Mouse (Mus musculus): ENCODE measurements around the gene Ugt1a8. TPM values are rescaled to one million over a fixed set of nuclear protein-coding genes. Genes with fewer than 3 reads are reported as not detected.
"Not testable (repeated sequence)": the region's sequence is repeated elsewhere in the genome, so short reads cannot be mapped to it uniquely, and the experiment has no call there.

The Ugt1a8 gene
- polyA plus RNA-seq (2015; fragmentation: Nextera tagmentation; extraction: Ambion mirVana) = not detected in 2 replicates

- Histone ChIP-seq H3K36me3 (replicated peaks) (no peaks in the 10 kb centered on the region), H3K9ac (no peak within 1 kb of the TSS), H3K4me1 (replicated peaks) (no peaks in the 10 kb centered on the region), H3K27me3 (no peaks in the 10 kb centered on the region), H3K4me2 (no peak within 1 kb of the TSS), H3K4me3 (replicated peaks) (no peak within 1 kb of the TSS), H3K27ac (replicated peaks) (no peak within 1 kb of the TSS), H3K9me3 (replicated peaks) (no peaks in the 10 kb centered on the region)
- no peak for ATAC-seq (ENCODE audit: insufficient read depth)
- WGBS (ENCODE audit: insufficient replicate concordance) = 48% methylated on average over 3 of the region's 3 CpGs
Observed at GRCm38 (mm10) chr1:88087513-88087912, at the start of gene Ugt1a8. TSS of gene Ugt1a8 (plus strand) at chr1:88087813.

- H3K9ac ChIP-seq; H3K4me3 ChIP-seq (replicated peaks); H3K27me3 ChIP-seq; H3K9me3 ChIP-seq (replicated peaks); H3K4me2 ChIP-seq; H3K27ac ChIP-seq (replicated peaks); H3K4me1 ChIP-seq (replicated peaks); H3K36me3 ChIP-seq (replicated peaks); ATAC-seq (ENCODE audit: insufficient read depth): not testable (repeated sequence)
- WGBS (ENCODE audit: insufficient replicate concordance) = 35% methylated on average over 1 of the region's 2 CpGs
Observed at GRCm38 (mm10) chr1:88043044-88043443, 44.6 kb upstream of the Ugt1a8 start.

GRCm38 (mm10) chr1:88044832-88045437, 42.7 kb upstream of the Ugt1a8 start:
- not testable (repeated sequence) for H3K4me3 ChIP-seq (replicated peaks); H3K36me3 ChIP-seq (replicated peaks); H3K27ac ChIP-seq (replicated peaks); H3K4me1 ChIP-seq (replicated peaks); H3K9ac ChIP-seq; H3K27me3 ChIP-seq; H3K9me3 ChIP-seq (replicated peaks); H3K4me2 ChIP-seq
- WGBS (ENCODE audit: insufficient replicate concordance) = 50% methylated on average over 4 of the region's 5 CpGs
- ATAC-seq (ENCODE audit: insufficient read depth) = peak; percentile 68

GRCm38 (mm10) chr1:88047408-88047807, 40.2 kb upstream of the Ugt1a8 start:
- WGBS (ENCODE audit: insufficient replicate concordance) = 63% methylated on average over 2 of the region's 2 CpGs
- H3K4me2 ChIP-seq; H3K36me3 ChIP-seq (replicated peaks); H3K9me3 ChIP-seq (replicated peaks); ATAC-seq (ENCODE audit: insufficient read depth); H3K4me3 ChIP-seq (replicated peaks); H3K27ac ChIP-seq (replicated peaks); H3K4me1 ChIP-seq (replicated peaks); H3K9ac ChIP-seq; H3K27me3 ChIP-seq: not testable (repeated sequence)

GRCm38 (mm10) chr1:88055088-88055487, 32.5 kb upstream of the Ugt1a8 start, which contains the start of gene Ugt1a10:
TSS of gene Ugt1a10 (plus strand) at chr1:88055388.
- WGBS (ENCODE audit: insufficient replicate concordance) = 60% methylated on average over 1 of the region's 1 CpGs
- H3K9me3 ChIP-seq (replicated peaks) = no peaks in the 10 kb centered on the region
- H3K4me2 ChIP-seq = no peak within 1 kb of the TSS
- H3K36me3 ChIP-seq (replicated peaks) = no peaks in the 10 kb centered on the region
- no peak for ATAC-seq (ENCODE audit: insufficient read depth)
- no peak within 1 kb of the TSS for H3K9ac ChIP-seq
- no peaks in the 10 kb centered on the region for H3K27me3 ChIP-seq
- no peak within 1 kb of the TSS for H3K27ac ChIP-seq (replicated peaks)
- H3K4me3 ChIP-seq (replicated peaks) = no peak within 1 kb of the TSS
- H3K4me1 ChIP-seq (replicated peaks) = no peaks in the 10 kb centered on the region

- 36% methylated on average over 1 of the region's 2 CpGs for WGBS (ENCODE audit: insufficient replicate concordance)
- not testable (repeated sequence) for H3K27me3 ChIP-seq; ATAC-seq (ENCODE audit: insufficient read depth); H3K4me2 ChIP-seq; H3K4me3 ChIP-seq (replicated peaks); H3K27ac ChIP-seq (replicated peaks); H3K36me3 ChIP-seq (replicated peaks); H3K4me1 ChIP-seq (replicated peaks); H3K9ac ChIP-seq; H3K9me3 ChIP-seq (replicated peaks)
Observed at GRCm38 (mm10) chr1:88066472-88067102, 21.0 kb upstream of the Ugt1a8 start.

- Histone ChIP-seq H3K9me3 (replicated peaks) (no peaks in the 10 kb centered on the region), H3K36me3 (replicated peaks) (no peaks in the 10 kb centered on the region), H3K4me3 (replicated peaks) (no peak within 1 kb of the TSS), H3K27ac (replicated peaks) (no peak within 1 kb of the TSS), H3K27me3 (no peaks in the 10 kb centered on the region), H3K9ac (no peak within 1 kb of the TSS), H3K4me1 (replicated peaks) (no peaks in the 10 kb centered on the region), H3K4me2 (no peak within 1 kb of the TSS)
- WGBS (ENCODE audit: insufficient replicate concordance) = 51% methylated on average over 2 of the region's 2 CpGs
- ATAC-seq (ENCODE audit: insufficient read depth) = no peak
Observed at GRCm38 (mm10) chr1:88070495-88070894, 17.1 kb upstream of the Ugt1a8 start, which contains the start of gene Ugt1a9. TSS of gene Ugt1a9 (plus strand) at chr1:88070800.

GRCm38 (mm10) chr1:88070902-88071301, 16.7 kb upstream of the Ugt1a8 start:
- Histone ChIP-seq H3K36me3 (replicated peaks) (no peaks in the 10 kb centered on the region), H3K4me2 (no peak overlapping the region), H3K9ac (no peak overlapping the region), H3K27ac (replicated peaks) (no peak overlapping the region), H3K27me3 (no peaks in the 10 kb centered on the region), H3K9me3 (replicated peaks) (no peaks in the 10 kb centered on the region), H3K4me1 (replicated peaks) (no peaks in the 10 kb centered on the region), H3K4me3 (replicated peaks) (no peak overlapping the region)
- no peak for ATAC-seq (ENCODE audit: insufficient read depth)
- 62% methylated on average over 4 of the region's 4 CpGs for WGBS (ENCODE audit: insufficient replicate concordance)

GRCm38 (mm10) chr1:88074471-88074870, 13.1 kb upstream of the Ugt1a8 start:
- ATAC-seq (ENCODE audit: insufficient read depth) = no peak
- WGBS (ENCODE audit: insufficient replicate concordance) = 69% methylated on average over 2 of the region's 2 CpGs
- no peaks in the 10 kb centered on the region for H3K4me1 ChIP-seq (replicated peaks)
- H3K27ac ChIP-seq (replicated peaks) = no peak overlapping the region
- H3K36me3 ChIP-seq (replicated peaks) = no peaks in the 10 kb centered on the region
- no peaks in the 10 kb centered on the region for H3K27me3 ChIP-seq
- H3K9me3 ChIP-seq (replicated peaks) = no peaks in the 10 kb centered on the region
- no peak overlapping the region for H3K4me2 ChIP-seq
- no peak overlapping the region for H3K4me3 ChIP-seq (replicated peaks)
- no peak overlapping the region for H3K9ac ChIP-seq

GRCm38 (mm10) chr1:88077128-88077527, 10.5 kb upstream of the Ugt1a8 start:
- Histone ChIP-seq H3K9ac (no peak overlapping the region), H3K27ac (replicated peaks) (no peak overlapping the region), H3K27me3 (no peaks in the 10 kb centered on the region), H3K4me2 (no peak overlapping the region), H3K36me3 (replicated peaks) (no peaks in the 10 kb centered on the region), H3K4me1 (replicated peaks) (no peaks in the 10 kb centered on the region), H3K9me3 (replicated peaks) (no peaks in the 10 kb centered on the region), H3K4me3 (replicated peaks) (no peak overlapping the region)
- no peak for ATAC-seq (ENCODE audit: insufficient read depth)
- 35% methylated on average over 1 of the region's 1 CpGs for WGBS (ENCODE audit: insufficient replicate concordance)

- Histone ChIP-seq H3K9me3 (replicated peaks) (no peaks in the 10 kb centered on the region), H3K27ac (replicated peaks) (no peak overlapping the region), H3K4me1 (replicated peaks) (no peaks in the 10 kb centered on the region), H3K36me3 (replicated peaks) (no peaks in the 10 kb centered on the region), H3K4me2 (no peak overlapping the region), H3K9ac (no peak overlapping the region), H3K27me3 (no peaks in the 10 kb centered on the region), H3K4me3 (replicated peaks) (no peak overlapping the region)
- 48% methylated on average over 1 of the region's 1 CpGs for WGBS (ENCODE audit: insufficient replicate concordance)
- no peak for ATAC-seq (ENCODE audit: insufficient read depth)
Observed at GRCm38 (mm10) chr1:88081670-88082069, 5.9 kb upstream of the Ugt1a8 start.

- Histone ChIP-seq H3K27me3 (no peaks in the 10 kb centered on the region), H3K27ac (replicated peaks) (no peak overlapping the region), H3K9me3 (replicated peaks) (no peaks in the 10 kb centered on the region), H3K4me2 (no peak overlapping the region), H3K4me1 (replicated peaks) (no peaks in the 10 kb centered on the region), H3K4me3 (replicated peaks) (no peak overlapping the region), H3K9ac (no peak overlapping the region), H3K36me3 (replicated peaks) (no peaks in the 10 kb centered on the region)
- ATAC-seq (ENCODE audit: insufficient read depth) = no peak
- 39% methylated on average over 1 of the region's 1 CpGs for WGBS (ENCODE audit: insufficient replicate concordance)
Observed at GRCm38 (mm10) chr1:88086125-88086524, 1.5 kb upstream of the Ugt1a8 start.
